ENCODE assay signal across 9 mouse cellular contexts in genomic region chr4:149446309-149446708, GRCm38 (mm10). TPM values are rescaled to one million over a fixed set of nuclear protein-coding genes. Genes with fewer than 3 reads are reported as not detected.
DNase-seq lines count a peak whose midpoint lies in the region; ATAC-seq and TF ChIP-seq lines count a peak whose summit lies in the region.
"Had no signal": no experiment of that assay in that cellular context is flagged by ENCODE, and none has a peak within 500 bp of the region (broad histone marks: within the 10 kb centered on the region; RNA-seq: fewer than 3 reads in every experiment).

No protein-coding gene starts in this region.

- TF ChIP-seq CTCF in heart, postnatal 0 days (IDR thresholded peaks at IDR 0.05; ENCODE audit: low read depth) = no peak

- H3K4me2 ChIP-seq in heart, postnatal 0 days (ENCODE audit: low read depth, low read length) = no peak overlapping the region
- peak overlapping the region; percentile 49; the same call in 1 of the 2 replicates for H3K4me2 ChIP-seq in intestine, embryonic 16.5 days (ENCODE audit: low read depth, low read length)

- no peak for TF ChIP-seq EP300 in heart, postnatal 0 days (IDR thresholded peaks at IDR 0.05; ENCODE audit: low read depth)

- peaks cover 14% of the 10 kb centered on the region; the same call in 1 of the 2 replicates for H3K4me1 ChIP-seq in heart, postnatal 0 days (ENCODE audit: control insufficient read depth, insufficient read depth)
- H3K4me1 ChIP-seq in embryonic facial prominence, embryonic 10.5 days = peaks cover 22% of the 10 kb centered on the region
- H3K4me1 ChIP-seq in intestine, embryonic 16.5 days (ENCODE audit: control insufficient read depth, insufficient read depth, low read length) = peaks cover 9% of the 10 kb centered on the region

- peak overlapping the region; percentile 85 for H3K27ac ChIP-seq in heart, postnatal 0 days (ENCODE audit: low read depth)
- peak overlapping the region; percentile 94 for H3K27ac ChIP-seq in embryonic facial prominence, embryonic 10.5 days (replicated peaks)
- peak overlapping the region; percentile 94 for H3K27ac ChIP-seq in intestine, embryonic 16.5 days (ENCODE audit: low read length)

- H3K36me3 ChIP-seq in heart, postnatal 0 days (replicated peaks; ENCODE audit: control insufficient read depth, insufficient read depth, low read length) = no peaks in the 10 kb centered on the region
- no peaks in the 10 kb centered on the region for H3K36me3 ChIP-seq in embryonic facial prominence, embryonic 10.5 days (replicated peaks)
- no peaks in the 10 kb centered on the region for H3K36me3 ChIP-seq in intestine, embryonic 16.5 days (ENCODE audit: control insufficient read depth, insufficient read depth, low read length)

- no peaks in the 10 kb centered on the region for H3K27me3 ChIP-seq in heart, postnatal 0 days (ENCODE audit: control insufficient read depth, insufficient read depth, low read length)
- H3K27me3 ChIP-seq in embryonic facial prominence, embryonic 10.5 days (replicated peaks; ENCODE audit: low read depth, poor library complexity, severe bottlenecking) = no peaks in the 10 kb centered on the region
- H3K27me3 ChIP-seq in intestine, embryonic 16.5 days (replicated peaks; ENCODE audit: control insufficient read depth, insufficient read depth, low read length) = no peaks in the 10 kb centered on the region

- WGBS in heart, postnatal 0 days = 35% methylated on average over 1 of the region's 1 CpGs
- WGBS in embryonic facial prominence, embryonic 10.5 days = 24% methylated on average over 1 of the region's 1 CpGs
- 61% methylated on average over 1 of the region's 1 CpGs for WGBS in intestine, embryonic 16.5 days

- no peak for DNase-seq in heart, postnatal 0 days (ENCODE audit: low spot score)
- no peak for DNase-seq in heart, postnatal 4 days
- no peak for DNase-seq in embryonic facial prominence, embryonic 10.5 days (ENCODE audit: low spot score)
- no peak for DNase-seq in cerebellum, postnatal 4 days (ENCODE audit: low spot score in 2 of 2)
- no peak for DNase-seq in gastrocnemius, postnatal 4 days (ENCODE audit: low spot score in 2 of 2)
- DNase-seq in testis, postnatal 14 days (ENCODE audit: low spot score) = no peak

- no peaks in the 10 kb centered on the region for H3K9me3 ChIP-seq in heart, postnatal 0 days (replicated peaks; ENCODE audit: control insufficient read depth, low read length)
- no peaks in the 10 kb centered on the region for H3K9me3 ChIP-seq in embryonic facial prominence, embryonic 10.5 days
- H3K9me3 ChIP-seq in intestine, embryonic 16.5 days (ENCODE audit: control insufficient read depth, low read length) = no peaks in the 10 kb centered on the region

- ATAC-seq in heart, postnatal 0 days (ENCODE audit: insufficient read depth, low read depth) = no peak
- ATAC-seq in intestine, embryonic 16.5 days = no peak
- 0 out of 2 replicates have a peak, but pooled peaks have one; percentile 14 for ATAC-seq in monocyte, adult 5-6 weeks (replicated peaks; ENCODE audit: insufficient number of reproducible peaks, low FRiP score, low TSS enrichment, poor library complexity, severe bottlenecking)

- no peak overlapping the region for H3K4me3 ChIP-seq in heart, postnatal 0 days (ENCODE audit: low read depth, low read length)
- H3K4me3 ChIP-seq in embryonic facial prominence, embryonic 10.5 days = peak overlapping the region; percentile 52
- no peak overlapping the region for H3K4me3 ChIP-seq in intestine, embryonic 16.5 days (ENCODE audit: low read length)

- no peak overlapping the region; the same call in 1 of the 2 replicates for H3K9ac ChIP-seq in heart, postnatal 0 days (replicated peaks; ENCODE audit: low read depth, low read length)
- H3K9ac ChIP-seq in intestine, embryonic 16.5 days (ENCODE audit: low read depth, low read length) = peak overlapping the region; percentile 70; the same call in 1 of the 2 replicates

RNA-seq across cellular contexts. Expression of gene Rbp7, which starts 8.5 kb away (rescaled TPM):
- total RNA-seq in heart, postnatal 0 days (2014; rRNA removed; ENCODE audit: low replicate concordance) = 2.2 and 6.0 TPM in 2 replicates
- polyA plus RNA-seq in heart, postnatal 0 days (2015; fragmentation: Nextera tagmentation; extraction: Ambion mirVana) = 64.1 and 74.2 TPM in 2 replicates
- total RNA-seq in heart, postnatal 4 days (2021) = 10 to 100 TPM; 38.9 to 39.6 TPM
- not detected in 2 replicates for polyA plus RNA-seq in embryonic facial prominence, embryonic 10.5 days (2016; fragmentation: Nextera tagmentation; extraction: Ambion mirVana)
- polyA plus RNA-seq in intestine, embryonic 16.5 days (2015; fragmentation: Nextera tagmentation; extraction: Ambion mirVana) = 1.9 and 2.2 TPM in 2 replicates
- not detected in 3 replicates for total RNA-seq in monocyte, adult 5-6 weeks (2017)
- total RNA-seq in gastrocnemius, postnatal 4 days (2021) = 10 to 100 TPM; 11.0 to 13.5 TPM

RNA-seq across cellular contexts. Expression of gene Ube4b, which starts 19.8 kb away (rescaled TPM):
- total RNA-seq in heart, postnatal 0 days (2014; rRNA removed; ENCODE audit: low replicate concordance) = 56.4 and 70.5 TPM in 2 replicates
- 17.6 and 20.2 TPM in 2 replicates for polyA plus RNA-seq in heart, postnatal 0 days (2015; fragmentation: Nextera tagmentation; extraction: Ambion mirVana)
- total RNA-seq in heart, postnatal 4 days (2021) = 10 to 100 TPM; 59.9 to 61.8 TPM
- 65.5 and 71.8 TPM in 2 replicates for polyA plus RNA-seq in embryonic facial prominence, embryonic 10.5 days (2016; fragmentation: Nextera tagmentation; extraction: Ambion mirVana)
- polyA plus RNA-seq in intestine, embryonic 16.5 days (2015; fragmentation: Nextera tagmentation; extraction: Ambion mirVana) = 31.1 and 34.4 TPM in 2 replicates
- total RNA-seq in monocyte, adult 5-6 weeks (2017) = 19.5 to 29.6 TPM (median 20.9 TPM) in 3 replicates
- 10 to 100 TPM; 77.9 to 86.7 TPM for total RNA-seq in gastrocnemius, postnatal 4 days (2021)

RNA-seq across cellular contexts. Expression of gene Tmem274, which starts 30.9 kb away (rescaled TPM):
- not detected in 2 replicates for total RNA-seq in heart, postnatal 0 days (2014; rRNA removed; ENCODE audit: low replicate concordance)
- polyA plus RNA-seq in heart, postnatal 0 days (2015; fragmentation: Nextera tagmentation; extraction: Ambion mirVana) = 0.19 and 0.21 TPM in 2 replicates
- not detected for total RNA-seq in heart, postnatal 4 days (2021)
- 0.26 and 0.77 TPM in 2 replicates for polyA plus RNA-seq in embryonic facial prominence, embryonic 10.5 days (2016; fragmentation: Nextera tagmentation; extraction: Ambion mirVana)
- polyA plus RNA-seq in intestine, embryonic 16.5 days (2015; fragmentation: Nextera tagmentation; extraction: Ambion mirVana) = 0.38 and 0.55 TPM in 2 replicates
- total RNA-seq in monocyte, adult 5-6 weeks (2017) = not detected in 3 replicates
- not detected for total RNA-seq in gastrocnemius, postnatal 4 days (2021)
- polyA plus RNA-seq: cortical plate, adult 2 months had no signal

RNA-seq across cellular contexts. Expression of gene Nmnat1, which starts 38.7 kb away (rescaled TPM):
- 15.3 and 15.9 TPM in 2 replicates for total RNA-seq in heart, postnatal 0 days (2014; rRNA removed; ENCODE audit: low replicate concordance)
- 14.4 and 16.8 TPM in 2 replicates for polyA plus RNA-seq in heart, postnatal 0 days (2015; fragmentation: Nextera tagmentation; extraction: Ambion mirVana)
- total RNA-seq in heart, postnatal 4 days (2021) = 10 to 100 TPM; 12.7 to 14.8 TPM
- polyA plus RNA-seq in embryonic facial prominence, embryonic 10.5 days (2016; fragmentation: Nextera tagmentation; extraction: Ambion mirVana) = 14.5 and 15.0 TPM in 2 replicates
- polyA plus RNA-seq in intestine, embryonic 16.5 days (2015; fragmentation: Nextera tagmentation; extraction: Ambion mirVana) = 14.7 and 15.2 TPM in 2 replicates
- 4.4 to 8.3 TPM (median 8.2 TPM) in 3 replicates for total RNA-seq in monocyte, adult 5-6 weeks (2017)
- 10 to 100 TPM; 12.9 to 13.0 TPM for total RNA-seq in gastrocnemius, postnatal 4 days (2021)

RNA-seq across cellular contexts. Expression of gene Lzic, which starts 38.7 kb away (rescaled TPM):
- 33.7 and 34.8 TPM in 2 replicates for total RNA-seq in heart, postnatal 0 days (2014; rRNA removed; ENCODE audit: low replicate concordance)
- polyA plus RNA-seq in heart, postnatal 0 days (2015; fragmentation: Nextera tagmentation; extraction: Ambion mirVana) = 27.2 and 28.4 TPM in 2 replicates
- total RNA-seq in heart, postnatal 4 days (2021) = 10 to 100 TPM; 43.4 to 46.8 TPM
- polyA plus RNA-seq in embryonic facial prominence, embryonic 10.5 days (2016; fragmentation: Nextera tagmentation; extraction: Ambion mirVana) = 53.2 and 54.5 TPM in 2 replicates
- 38.2 and 41.4 TPM in 2 replicates for polyA plus RNA-seq in intestine, embryonic 16.5 days (2015; fragmentation: Nextera tagmentation; extraction: Ambion mirVana)
- total RNA-seq in monocyte, adult 5-6 weeks (2017) = 10.3 to 60.8 TPM (median 52.7 TPM) in 3 replicates
- 10 to 100 TPM; 25.0 to 27.6 TPM for total RNA-seq in gastrocnemius, postnatal 4 days (2021)
